Mouse (Mus musculus) midbrain, embryonic 16.5 days (tissue): ENCODE results near the gene Yae1d1. TPM values are rescaled to one million over a fixed set of nuclear protein-coding genes. Genes with fewer than 3 reads are reported as not detected.
"Not testable (repeated sequence)": the region's sequence is repeated elsewhere in the genome, so short reads cannot be mapped to it uniquely, and the experiment has no call there.

Experiments
- ATAC-seq: fragments of 200-750 bp; cut with Nextera tagmentation; 2 replicates; pipeline ENCODE4 v1.8.0; 2017; ENCODE audit warnings: moderate TSS enrichment
- H3K27ac ChIP-seq: fragments of 300-500 bp; sonication (generic); 2 replicates; pipeline ENCODE4 v1.5.1; 2014; ENCODE audit warnings: mild to moderate bottlenecking, low read length, mixed read lengths
- H3K27me3 ChIP-seq: fragments of 300-500 bp; sonication (generic); 2 replicates; pipeline ENCODE4 v1.6.1; 2014; ENCODE audit warnings: low read depth, low read length, mixed read lengths; ENCODE audit not compliant: control insufficient read depth, insufficient read depth
- H3K36me3 ChIP-seq: fragments of 300-500 bp; sonication (generic); 2 replicates; pipeline ENCODE4 v1.6.1; 2014; ENCODE audit warnings: mild to moderate bottlenecking, low read length, moderate library complexity, mixed read lengths; ENCODE audit not compliant: control insufficient read depth, insufficient read depth
- H3K4me1 ChIP-seq: fragments of 300-500 bp; sonication (generic); 2 replicates; pipeline ENCODE4 v1.6.1; 2014; ENCODE audit warnings: mild to moderate bottlenecking, low read length, mixed read lengths; ENCODE audit not compliant: control insufficient read depth, insufficient read depth
- H3K4me2 ChIP-seq: fragments of 300-500 bp; sonication (generic); 2 replicates; pipeline ENCODE4 v1.6.1; 2014; ENCODE audit warnings: mild to moderate bottlenecking, low read length, mixed read lengths
- H3K4me3 ChIP-seq: fragments of 300-500 bp; sonication (generic); 2 replicates; pipeline ENCODE4 v1.5.1; 2014; ENCODE audit warnings: low read depth, mild to moderate bottlenecking, low read length, moderate library complexity, mixed read lengths
- H3K9ac ChIP-seq: fragments of 300-500 bp; sonication (generic); 2 replicates; pipeline ENCODE4 v1.6.1; 2014; ENCODE audit warnings: low read depth, low read length, mixed read lengths
- H3K9me3 ChIP-seq: fragments of 300-500 bp; sonication (generic); replicated peaks from 2 replicates; pipeline ENCODE4 v1.6.1; 2014; ENCODE audit warnings: mild to moderate bottlenecking, low read length, mixed read lengths; ENCODE audit not compliant: control insufficient read depth, poor library complexity, severe bottlenecking
- WGBS: fragments of 180-500 bp; shearing (Covaris S2); extraction: QIAGEN DNeasy Blood & Tissue Kit; methylation state at CpG from one replicate; pipeline ENCODE4 v1.1.7; 2014; 5-methylcytosine and 5-hydroxymethylcytosine counted together
- polyA plus RNA-seq: library from polyadenylated mRNA; unstranded; fragments of >200 nt; fragmentation: Nextera tagmentation; extraction: Ambion mirVana; gene quantifications from 2 replicates; pipeline ENCODE4 v1.2.1, GENCODE M21; 2015

Yae1d1 gene
- polyA plus RNA-seq, 1 experiment from 2014 or later, result 78.8 TPM

DNA sequence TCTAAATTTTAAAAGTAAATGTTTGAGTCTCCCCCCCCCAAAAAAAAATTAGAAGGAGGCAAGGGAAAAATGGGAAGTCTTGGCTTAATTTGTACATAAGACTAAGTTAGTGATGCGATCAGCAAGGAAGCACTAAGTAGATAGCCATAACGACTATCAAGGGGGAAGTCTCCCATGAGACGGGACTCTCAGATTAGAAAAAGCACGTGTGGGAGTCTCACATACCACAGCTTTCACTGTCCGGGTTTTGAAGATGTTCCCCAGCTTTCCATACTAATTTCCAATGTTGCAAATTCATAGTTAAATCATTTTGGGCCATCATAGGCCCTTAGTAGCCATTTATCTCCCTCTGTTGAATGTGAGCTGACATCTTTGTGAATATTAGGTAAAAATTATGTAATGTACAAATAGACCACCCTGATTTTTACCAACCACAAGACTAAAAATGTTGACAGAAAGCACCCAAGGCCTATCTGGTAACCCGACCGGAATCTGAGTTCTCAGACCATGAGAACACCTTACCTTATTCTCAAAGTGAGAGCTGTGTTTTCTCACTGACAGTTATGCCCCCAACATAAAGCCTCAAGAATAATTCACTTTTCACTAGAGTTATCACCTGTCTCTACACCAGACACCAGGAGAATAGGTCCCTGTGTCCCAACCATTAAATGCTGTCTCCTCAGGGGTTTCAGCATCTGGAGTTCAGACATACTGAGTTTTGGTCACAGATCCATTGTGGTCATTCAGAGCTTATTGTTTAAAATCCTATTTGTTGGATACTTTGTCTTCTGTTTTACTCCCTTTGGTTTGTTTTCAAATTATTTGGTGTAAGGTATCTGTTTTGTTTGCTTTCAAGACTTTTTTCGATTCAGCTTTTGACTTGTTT lies 16.1 kb downstream of the Yae1d1 start:
- ATAC-seq, result no peak
- Histone ChIP-seq H3K36me3 (0 out of 2 replicates have a peak, but pooled peaks cover 4% of the 10 kb centered on the region), H3K27ac (no peak overlapping the region), H3K9me3 (no peaks in the 10 kb centered on the region), H3K4me2 (no peak overlapping the region), H3K9ac (no peak overlapping the region), H3K4me3 (no peak overlapping the region), H3K27me3 (no peaks in the 10 kb centered on the region), H3K4me1 (no peaks in the 10 kb centered on the region)
- WGBS, result 83% methylated on average over 8 of the region's 8 CpGs

DNA sequence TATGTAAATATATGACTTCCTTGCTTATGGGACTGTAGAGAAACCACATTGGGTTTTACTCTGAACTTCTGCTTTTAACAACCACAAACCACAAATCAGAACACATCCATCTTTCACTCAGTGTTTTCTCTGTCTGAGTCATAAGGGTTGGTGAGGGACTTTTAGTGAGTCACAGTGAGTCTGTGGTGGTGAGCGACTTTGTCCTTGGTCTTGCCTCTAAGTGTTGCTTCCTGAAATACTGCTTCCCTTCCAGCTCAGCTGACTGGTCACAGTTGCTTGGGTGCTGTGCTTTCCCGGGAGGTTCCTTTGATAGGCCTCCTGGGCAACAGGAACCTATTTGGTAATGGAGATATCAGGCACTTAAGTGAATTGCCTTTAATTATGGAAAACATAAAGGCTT lies 17.3 kb downstream of the Yae1d1 start:
- Histone ChIP-seq H3K9me3 (no peaks in the 10 kb centered on the region), H3K9ac (no peak overlapping the region), H3K4me1 (no peaks in the 10 kb centered on the region), H3K4me3 (no peak overlapping the region), H3K4me2 (no peak overlapping the region), H3K27ac (no peak overlapping the region), H3K36me3 (no peaks in the 10 kb centered on the region), H3K27me3 (no peaks in the 10 kb centered on the region)
- WGBS, result 61% methylated on average over 2 of the region's 2 CpGs
- ATAC-seq, result no peak

DNA sequence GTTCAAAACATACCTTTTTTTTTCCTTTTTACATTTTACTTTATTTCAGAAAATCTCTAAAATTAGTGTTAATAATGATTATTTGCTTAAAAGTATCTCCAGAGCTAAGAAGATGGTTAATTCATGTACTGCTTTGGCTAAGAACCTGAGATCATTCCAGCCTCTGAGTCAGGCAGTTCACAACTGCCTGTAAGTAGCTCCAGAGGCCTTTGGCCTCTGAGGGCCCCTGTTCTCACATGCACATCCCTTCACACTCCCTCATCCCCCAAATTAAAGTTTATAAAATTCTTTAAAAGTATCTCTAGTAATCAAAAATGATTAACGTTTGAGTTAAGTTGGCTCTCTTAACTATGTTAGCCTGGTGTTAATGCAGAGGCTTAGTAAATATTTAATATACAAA lies 17.7 kb downstream of the Yae1d1 start:
- ATAC-seq, result no peak
- Histone ChIP-seq H3K27ac (no peak overlapping the region), H3K4me1 (no peaks in the 10 kb centered on the region), H3K4me3 (no peak overlapping the region), H3K4me2 (no peak overlapping the region), H3K27me3 (no peaks in the 10 kb centered on the region), H3K9me3 (no peaks in the 10 kb centered on the region), H3K9ac (no peak overlapping the region), H3K36me3 (no peaks in the 10 kb centered on the region)
- 90% methylated on average over 1 of the region's 1 CpGs for WGBS

DNA sequence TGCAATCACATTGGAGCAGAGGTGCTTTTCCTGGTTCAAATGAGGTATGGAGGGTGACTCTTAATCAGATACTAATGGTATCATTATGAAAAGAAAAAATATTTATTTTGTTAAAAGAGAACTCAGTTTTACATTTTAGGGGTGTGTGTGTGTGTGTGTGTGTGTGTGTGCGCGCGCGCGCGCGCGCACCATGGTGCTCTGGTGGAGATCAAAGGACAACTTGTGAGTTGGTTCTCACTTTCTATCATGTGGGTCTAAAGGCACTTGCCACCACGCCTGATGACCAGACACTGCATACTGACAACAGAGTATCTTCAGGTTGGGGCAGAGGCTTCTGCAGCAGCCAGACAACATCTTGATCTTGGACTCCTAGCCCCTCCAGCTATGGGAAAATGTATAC lies 18.4 kb downstream of the Yae1d1 start:
- H3K4me3 ChIP-seq, result no peak overlapping the region
- no peaks in the 10 kb centered on the region for H3K27me3 ChIP-seq
- no peak overlapping the region for H3K9ac ChIP-seq
- H3K36me3 ChIP-seq, result no peaks in the 10 kb centered on the region
- H3K27ac ChIP-seq, result no peak overlapping the region
- no peak overlapping the region for H3K4me2 ChIP-seq
- ATAC-seq, result no peak
- H3K4me1 ChIP-seq, result no peaks in the 10 kb centered on the region
- 97% methylated on average over 9 of the region's 9 CpGs for WGBS
- H3K9me3 ChIP-seq, result no peaks in the 10 kb centered on the region

DNA sequence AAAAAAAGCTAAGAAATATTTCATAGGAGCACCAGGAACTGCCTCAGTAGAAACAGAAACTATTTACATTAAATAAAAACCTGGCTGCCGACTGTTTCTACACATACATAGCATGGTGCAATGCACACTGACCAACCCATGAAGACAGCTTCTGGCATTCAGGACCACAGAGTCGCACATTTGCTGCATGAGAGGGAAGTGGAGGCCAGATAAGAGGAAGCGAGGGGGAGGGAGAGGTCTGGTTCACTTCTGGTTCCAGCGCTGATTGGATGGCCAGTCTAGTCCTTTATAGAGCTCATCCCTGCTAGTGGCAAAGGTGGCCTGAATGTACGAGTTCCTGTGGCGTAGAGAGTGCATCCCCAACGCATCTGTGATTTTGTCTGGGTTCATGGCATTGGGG lies 32.5 kb downstream of the Yae1d1 start:
- no peak overlapping the region for H3K4me3 ChIP-seq
- H3K9ac ChIP-seq, result no peak overlapping the region
- no peaks in the 10 kb centered on the region for H3K9me3 ChIP-seq
- no peaks in the 10 kb centered on the region for H3K4me1 ChIP-seq
- no peak overlapping the region for H3K4me2 ChIP-seq
- no peak overlapping the region for H3K27ac ChIP-seq
- H3K36me3 ChIP-seq, result no peaks in the 10 kb centered on the region
- H3K27me3 ChIP-seq, result no peaks in the 10 kb centered on the region
- 85% methylated on average over 7 of the region's 7 CpGs for WGBS
- no peak for ATAC-seq

DNA sequence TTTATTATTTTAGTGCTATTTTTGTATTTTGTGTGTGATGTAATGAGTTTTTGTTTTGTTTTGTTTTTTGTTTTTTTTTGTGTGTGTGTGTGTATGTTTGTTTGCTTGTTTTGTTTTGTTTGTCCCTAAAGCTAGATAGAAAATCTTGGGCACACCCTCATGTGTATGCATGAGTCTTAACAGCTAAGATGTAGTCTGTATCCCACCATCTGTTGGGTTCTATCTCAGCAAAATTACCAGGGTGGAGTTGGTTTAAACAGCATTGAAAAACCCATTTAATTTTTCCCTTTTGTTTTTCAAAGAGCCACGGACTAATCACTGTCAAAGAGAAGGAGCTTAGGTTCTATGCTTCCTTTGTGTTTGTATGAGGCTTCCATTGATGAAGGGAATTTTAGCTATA lies 38.9 kb downstream of the Yae1d1 start:
- H3K4me1 ChIP-seq, result no peaks in the 10 kb centered on the region
- H3K9me3 ChIP-seq, result no peaks in the 10 kb centered on the region
- WGBS, result 43% methylated on average over 1 of the region's 1 CpGs
- no peak overlapping the region for H3K27ac ChIP-seq
- ATAC-seq, result no peak
- H3K4me2 ChIP-seq, result no peak overlapping the region
- H3K4me3 ChIP-seq, result no peak overlapping the region
- no peaks in the 10 kb centered on the region for H3K36me3 ChIP-seq
- no peak overlapping the region for H3K9ac ChIP-seq
- no peaks in the 10 kb centered on the region for H3K27me3 ChIP-seq

DNA sequence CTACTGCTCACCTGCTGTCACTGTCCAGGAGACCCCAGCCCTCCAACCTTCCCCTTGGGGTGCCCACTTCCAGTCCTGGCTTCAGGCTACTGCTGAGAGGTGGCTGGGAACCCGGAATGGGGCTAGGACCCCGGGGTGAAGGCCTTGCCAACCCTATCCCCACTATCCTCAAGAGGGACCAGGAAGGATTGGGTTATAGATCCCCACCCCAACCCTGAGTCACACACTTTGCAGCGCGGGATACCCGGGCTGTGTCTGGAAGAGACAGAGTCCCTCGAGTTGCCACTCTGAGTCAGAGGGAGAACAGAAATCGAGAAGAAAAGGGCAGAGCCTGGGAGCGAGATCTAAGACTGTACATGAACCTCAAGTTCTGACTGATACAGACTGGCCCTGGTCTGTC lies 42.6 kb downstream of the Yae1d1 start:
- 0 out of 2 replicates have a peak, but pooled peaks have one; percentile 32 for ATAC-seq
- not testable (repeated sequence) for H3K36me3 ChIP-seq, H3K27me3 ChIP-seq, H3K4me2 ChIP-seq, H3K9me3 ChIP-seq, H3K27ac ChIP-seq, H3K4me3 ChIP-seq, H3K9ac ChIP-seq, H3K4me1 ChIP-seq
- 91% methylated on average over 8 of the region's 8 CpGs for WGBS

DNA sequence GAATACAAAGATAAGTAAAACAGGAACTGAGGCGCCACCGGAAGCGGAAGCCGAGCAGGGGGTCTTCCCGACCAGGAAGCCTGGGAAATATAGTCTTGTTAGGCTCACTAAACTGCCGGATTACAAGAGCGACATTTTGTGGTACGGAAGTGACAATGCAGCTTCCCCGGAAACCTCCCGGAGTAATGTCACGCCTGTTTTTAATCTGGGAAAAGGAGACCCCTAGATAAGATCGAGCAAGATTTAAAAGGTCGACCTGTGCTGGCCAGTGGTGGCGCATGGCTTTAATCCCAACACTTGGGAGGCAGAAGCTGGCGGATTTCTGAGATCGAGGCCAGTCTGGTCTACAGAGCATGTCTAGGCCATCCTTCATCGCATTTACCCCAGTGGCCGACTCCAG lies 43.6 kb downstream of the Yae1d1 start:
- H3K36me3 ChIP-seq, result no peaks in the 10 kb centered on the region
- H3K9ac ChIP-seq, result no peak overlapping the region
- no peak overlapping the region for H3K4me3 ChIP-seq
- no peak for ATAC-seq
- H3K27me3 ChIP-seq, result no peaks in the 10 kb centered on the region
- WGBS, result 79% methylated on average over 18 of the region's 18 CpGs
- H3K27ac ChIP-seq, result no peak overlapping the region
- peaks cover 8% of the 10 kb centered on the region for H3K4me1 ChIP-seq
- no peak overlapping the region for H3K4me2 ChIP-seq
- H3K9me3 ChIP-seq, result no peaks in the 10 kb centered on the region

DNA sequence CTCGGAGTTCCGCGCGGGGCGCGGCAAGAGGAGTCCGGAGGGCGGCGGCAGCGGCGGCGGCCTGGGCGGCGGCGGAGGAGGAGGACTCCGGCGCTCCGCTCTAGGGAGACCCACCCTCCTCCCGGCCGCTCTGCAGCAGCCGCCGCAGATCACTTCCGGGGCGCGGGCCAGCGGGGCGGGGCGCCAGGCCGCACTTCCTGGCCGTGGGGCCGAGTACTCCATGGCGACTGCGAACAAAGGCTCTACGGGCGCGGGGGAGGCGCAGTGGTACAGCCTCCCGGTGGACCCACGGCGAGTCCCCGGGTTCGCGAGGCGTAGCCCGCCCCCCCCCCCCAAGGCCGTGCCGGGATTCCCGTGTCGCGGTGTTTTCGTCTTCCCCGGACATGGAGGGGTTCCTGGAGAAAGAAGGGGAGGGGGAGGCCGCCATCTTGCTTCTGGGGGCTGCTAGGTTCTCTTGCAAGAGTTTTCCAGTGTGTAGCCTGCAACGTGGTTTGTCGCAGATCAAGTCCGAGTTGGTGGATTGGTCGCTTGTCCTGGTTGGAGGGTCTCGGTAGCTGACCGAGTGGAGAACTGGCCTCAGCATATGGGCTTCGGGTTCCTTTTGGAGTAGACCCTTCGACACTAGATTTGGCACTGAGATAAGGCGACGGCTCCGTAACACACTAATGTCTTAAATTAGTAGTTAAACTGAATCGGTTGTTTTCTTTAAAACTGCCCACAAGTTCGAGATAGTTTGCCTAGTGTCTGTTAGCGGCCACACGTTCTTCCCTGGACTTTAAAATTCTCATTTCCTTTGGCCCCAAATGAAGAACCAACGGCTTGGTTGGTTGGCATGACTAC lies 48.9 kb downstream of the Yae1d1 start, which contains the start of gene Rala:
Rala (minus strand) TSS at position 162 of the 840 bp plus-strand sequence.
- Histone ChIP-seq H3K4me3 (peak within 1 kb of the TSS; percentile 91), H3K9ac (peak within 1 kb of the TSS; percentile 91), H3K4me2 (peak within 1 kb of the TSS; percentile 70), H3K27ac (peak within 1 kb of the TSS; percentile 97), H3K4me1 (peaks cover 23% of the 10 kb centered on the region), H3K9me3 (no peaks in the 10 kb centered on the region), H3K36me3 (no peaks in the 10 kb centered on the region), H3K27me3 (no peaks in the 10 kb centered on the region)
- WGBS, result 12% methylated on average over 43 of the region's 69 CpGs
- peak; percentile 100 for ATAC-seq
